Comparison of ENCODE assay signal across 25 mouse cellular contexts in genomic region chr19:46110214-46110613, GRCm38 (mm10). TPM values are rescaled to one million over a fixed set of nuclear protein-coding genes. Genes with fewer than 3 reads are reported as not detected.
DNase-seq lines count a peak whose midpoint lies in the region; ATAC-seq and TF ChIP-seq lines count a peak whose summit lies in the region.
"Had no signal": no experiment of that assay in that cellular context is flagged by ENCODE, and none has a peak within 500 bp of the region (broad histone marks: within the 10 kb centered on the region; RNA-seq: fewer than 3 reads in every experiment).

No protein-coding gene starts in this region.

- no peak overlapping the region for H3K4me3 ChIP-seq in lung, adult 2 months (replicated peaks; ENCODE audit: extremely low read depth, low read depth, low read length)
- H3K4me3 ChIP-seq: embryonic facial prominence, embryonic 15.5 days; erythroblast, embryonic 14.5 days; forebrain, embryonic 15.5 days; heart, embryonic 13.5 days; hindbrain, embryonic 12.5 days had no signal

- DNase-seq in heart, adult 11 months: peak; percentile 18
- DNase-seq in heart, postnatal 10 days: no peak
- peak; percentile 20 for DNase-seq in lung, postnatal 36 days
- DNase-seq in lung, adult 2 months: no peak
- no peak for DNase-seq in c-Kit-positive CD71-positive TER-119-positive erythroid progenitor cells, embryonic 14.5 days (ENCODE audit: low spot score)
- no peak for DNase-seq in gastrocnemius, postnatal 10 days
- no peak for DNase-seq in ovary, postnatal 10 days (ENCODE audit: low spot score)
- DNase-seq: adrenal gland, postnatal 10 days; cerebellum, adult 8-10 months; cerebellum, postnatal 14 days; embryo, embryonic 11 days; heart, postnatal 4 days had no signal

- 74% methylated on average over 2 of the region's 2 CpGs for WGBS in lung, adult 2 months

- H3K4me1 ChIP-seq in lung, adult 2 months (ENCODE audit: control insufficient read depth, insufficient read depth, low read length): no peaks in the 10 kb centered on the region
- H3K4me1 ChIP-seq: embryonic facial prominence, embryonic 15.5 days; forebrain, embryonic 15.5 days; heart, embryonic 13.5 days; hindbrain, embryonic 12.5 days had no signal

- intact Hi-C loops in heart, postnatal 10 days (cut with DNase I): no loop called here

- TF ChIP-seq CTCF in lung, adult 2 months (IDR thresholded peaks at IDR 0.05; ENCODE audit: insufficient read depth, low read length): no peak

- ATAC-seq in granulocyte monocyte progenitor cell, adult 5-6 weeks (replicated peaks; ENCODE audit: poor library complexity, severe bottlenecking): peak; percentile 61
- ATAC-seq: forebrain, embryonic 15.5 days; hindbrain, embryonic 16.5 days had no signal

- TF ChIP-seq POLR2A in lung, adult 2 months (IDR thresholded peaks at IDR 0.05; ENCODE audit: borderline replicate concordance, extremely low read depth, low read depth, low read length): no peak

RNA-seq across cellular contexts. Expression of gene Elovl3, which starts 21.5 kb away (rescaled TPM):
- 1 to 10 TPM in 1 of 2 experiments, under 1 TPM in 1; 0.25 to 2.5 TPM for total RNA-seq in heart, postnatal 10 days (2021)
- polyA plus RNA-seq in lung, adult 2 months (2012; rRNA removed): 1.3 TPM in 1 of 2 replicates, not detected in the other
- total RNA-seq in granulocyte monocyte progenitor cell, adult 5-6 weeks (2014; fragmentation: Nextera tagmentation): not detected in 2 replicates
- not detected in 2 replicates for total RNA-seq in granulocyte monocyte progenitor cell, adult 5-6 weeks (2017)
- not detected for total RNA-seq in gastrocnemius, postnatal 10 days (2021)
- total RNA-seq: common myeloid progenitor, adult 5-6 weeks; gastrocnemius, adult 8-10 months; gastrocnemius, postnatal 4 days; heart, postnatal 4 days had no signal
- polyA plus RNA-seq: erythroblast, embryonic 14.5 days; forebrain, embryonic 15.5 days; heart, embryonic 13.5 days; heart, postnatal 0 days; hindbrain, embryonic 12.5 days; hindbrain, embryonic 16.5 days; intestine, embryonic 14.5 days had no signal

RNA-seq across cellular contexts. Expression of gene Nolc1, which starts 34.6 kb away (rescaled TPM):
- 10 to 100 TPM; 25.1 to 27.2 TPM for total RNA-seq in heart, postnatal 10 days (2021)
- 7.4 and 9.8 TPM in 2 replicates for polyA plus RNA-seq in lung, adult 2 months (2012; rRNA removed)
- total RNA-seq in granulocyte monocyte progenitor cell, adult 5-6 weeks (2014; fragmentation: Nextera tagmentation): 108 and 112 TPM in 2 replicates
- total RNA-seq in granulocyte monocyte progenitor cell, adult 5-6 weeks (2017): 187 and 211 TPM in 2 replicates
- 10 to 100 TPM; 22.9 to 26.4 TPM for total RNA-seq in gastrocnemius, postnatal 10 days (2021)

RNA-seq across cellular contexts. Expression of gene Pitx3, which starts 37.9 kb away (rescaled TPM):
- under 1 TPM in 1 of 2 experiments, not detected in 1; 0.36 TPM for total RNA-seq in heart, postnatal 10 days (2021)
- 0.86 TPM in 1 of 2 replicates, not detected in the other for polyA plus RNA-seq in lung, adult 2 months (2012; rRNA removed)
- total RNA-seq in granulocyte monocyte progenitor cell, adult 5-6 weeks (2014; fragmentation: Nextera tagmentation): not detected in 2 replicates
- not detected in 2 replicates for total RNA-seq in granulocyte monocyte progenitor cell, adult 5-6 weeks (2017)
- 10 to 100 TPM; 19.0 to 21.6 TPM for total RNA-seq in gastrocnemius, postnatal 10 days (2021)
- total RNA-seq: common myeloid progenitor, adult 5-6 weeks; heart, postnatal 4 days had no signal
- polyA plus RNA-seq: erythroblast, embryonic 14.5 days; forebrain, embryonic 11.5 days; forebrain, embryonic 15.5 days; heart, postnatal 0 days; intestine, embryonic 14.5 days had no signal

RNA-seq across cellular contexts. Expression of gene Gbf1, which starts 42.1 kb away (rescaled TPM):
- 10 to 100 TPM; 50.2 to 50.5 TPM for total RNA-seq in heart, postnatal 10 days (2021)
- polyA plus RNA-seq in lung, adult 2 months (2012; rRNA removed): 80.6 and 94.9 TPM in 2 replicates
- total RNA-seq in granulocyte monocyte progenitor cell, adult 5-6 weeks (2014; fragmentation: Nextera tagmentation): 59.7 and 63.2 TPM in 2 replicates
- 46.4 and 48.1 TPM in 2 replicates for total RNA-seq in granulocyte monocyte progenitor cell, adult 5-6 weeks (2017)
- total RNA-seq in gastrocnemius, postnatal 10 days (2021): 10 to 100 TPM; 54.9 to 62.5 TPM

Comparison
In these comparisons a context has a peak if more than half of its experiments do, and no peak if none do; other contexts are left out.
1. DNase-seq: peak in heart, adult 11 months (single experiment) and lung, postnatal 36 days (single experiment); none in heart, postnatal 10 days (0 of 2), lung, adult 2 months (single experiment), c-Kit-positive CD71-positive TER-119-positive erythroid progenitor cells, embryonic 14.5 days (single experiment), gastrocnemius, postnatal 10 days (single experiment) and ovary, postnatal 10 days (single experiment).
2. RNA of gene Pitx3, which starts 37.9 kb away (total RNA-seq): 19.0 to 21.6 TPM in gastrocnemius, postnatal 10 days; 0.36 TPM in heart, postnatal 10 days and not detected in granulocyte monocyte progenitor cell, adult 5-6 weeks; every median in the first group is over 10 times any median in the second.